Mouse (Mus musculus): ENCODE data around the gene Il13ra1.

Gene Il13ra1

GRCm38 (mm10) chrX:36111622-36112421, at the start of gene Il13ra1:
Gene Il13ra1, plus strand, starts transcription at chrX:36112110.
- peak in 1 of 2 experiments; percentile 3 for DNase-seq (ENCODE audit: low spot score in 2 of 2)

DNA sequence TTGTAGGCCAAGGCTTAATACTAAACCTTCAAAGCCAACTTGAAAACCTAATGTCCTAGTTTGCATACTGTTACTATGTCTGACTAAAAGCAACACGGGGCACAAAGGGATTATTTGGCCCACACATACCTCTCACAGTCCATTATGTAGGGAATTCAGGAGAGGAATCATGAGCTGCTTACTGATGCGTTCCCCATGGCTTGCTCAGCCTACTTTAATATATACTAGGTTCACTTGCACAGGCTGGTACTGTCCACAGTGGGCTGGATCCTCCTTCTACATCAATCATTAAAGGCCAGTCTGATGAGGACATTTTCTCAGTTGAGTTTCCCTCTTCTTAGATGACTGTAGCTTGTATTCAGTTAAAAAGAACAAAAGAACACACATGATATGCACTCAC, 37.9 kb upstream of the Il13ra1 start:
- DNase-seq (ENCODE audit: low spot score in 2 of 2): no peak

GRCm38 (mm10) chrX:36077164-36077563, 34.7 kb upstream of the Il13ra1 start:
- DNase-seq (ENCODE audit: low spot score in 2 of 2): no peak

DNA sequence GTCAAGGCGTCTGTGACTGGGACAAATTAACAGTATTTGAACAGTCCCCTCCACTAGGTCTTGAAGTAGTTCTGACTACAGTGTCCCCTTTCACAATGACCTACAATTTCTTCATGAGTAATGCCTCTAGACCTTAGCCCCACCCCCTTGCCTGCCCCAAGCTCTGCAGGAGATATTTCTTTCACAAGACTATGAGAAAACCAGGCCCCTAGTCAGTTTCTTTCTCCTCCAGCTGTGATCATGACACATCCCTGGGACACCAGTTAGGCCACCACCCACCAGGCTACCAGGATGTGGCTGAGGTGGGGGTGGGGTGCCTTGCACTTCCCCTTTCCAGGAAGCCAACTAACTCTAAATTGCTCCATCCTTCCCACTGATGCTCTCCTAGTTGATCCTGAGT, 29.0 kb upstream of the Il13ra1 start:
- no peak for DNase-seq (ENCODE audit: low spot score in 2 of 2)

GRCm38 (mm10) chrX:36088464-36089256, 23.2 kb upstream of the Il13ra1 start:
- no peak for DNase-seq (ENCODE audit: low spot score in 2 of 2)

GRCm38 (mm10) chrX:36100883-36101282, 11.0 kb upstream of the Il13ra1 start:
- no peak for DNase-seq (ENCODE audit: low spot score in 2 of 2)

DNA sequence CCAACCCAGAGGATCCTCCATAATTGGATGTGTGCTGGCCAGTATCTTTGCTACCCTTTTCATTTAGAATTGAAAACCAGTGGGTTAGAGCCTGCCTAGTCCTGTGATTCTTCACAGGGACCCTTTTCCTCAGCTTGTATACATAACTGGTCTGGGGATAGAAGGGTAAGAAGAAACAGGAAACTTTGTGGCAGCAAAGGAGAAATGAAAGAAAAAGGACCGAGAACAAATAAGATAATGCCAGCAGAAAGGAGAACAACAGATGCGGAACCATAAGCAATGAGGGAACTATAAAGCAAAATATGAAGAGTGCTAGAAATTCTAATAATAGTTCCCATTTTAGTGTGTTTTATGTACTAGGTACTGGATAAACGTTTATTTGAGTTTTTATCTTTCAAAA, 10.6 kb upstream of the Il13ra1 start:
- no peak for DNase-seq (ENCODE audit: low spot score in 2 of 2)

DNA sequence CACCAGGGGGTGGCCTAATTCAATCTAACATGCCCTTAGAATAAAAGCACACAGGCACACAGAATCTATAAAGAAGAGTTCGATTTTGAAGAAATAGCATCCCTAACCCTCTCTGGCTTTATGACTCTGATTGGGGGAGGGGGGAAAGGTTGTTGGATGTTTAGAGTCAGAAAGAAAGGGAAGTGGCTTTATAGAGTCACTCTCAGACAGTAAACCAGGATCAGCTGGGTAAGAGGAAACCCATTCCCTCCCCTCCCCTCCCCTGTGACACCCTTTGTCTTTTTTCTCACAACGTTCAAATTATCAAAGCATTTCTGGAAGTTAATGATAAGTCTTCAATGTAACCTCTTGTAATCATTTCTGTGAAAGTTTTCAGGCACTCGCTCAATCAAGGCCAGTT, 3.3 kb upstream of the Il13ra1 start:
- DNase-seq (ENCODE audit: low spot score in 2 of 2): no peak

GRCm38 (mm10) chrX:36112422-36112750, 476 bp downstream of the Il13ra1 start:
- no peak for DNase-seq (ENCODE audit: low spot score in 2 of 2)

DNA sequence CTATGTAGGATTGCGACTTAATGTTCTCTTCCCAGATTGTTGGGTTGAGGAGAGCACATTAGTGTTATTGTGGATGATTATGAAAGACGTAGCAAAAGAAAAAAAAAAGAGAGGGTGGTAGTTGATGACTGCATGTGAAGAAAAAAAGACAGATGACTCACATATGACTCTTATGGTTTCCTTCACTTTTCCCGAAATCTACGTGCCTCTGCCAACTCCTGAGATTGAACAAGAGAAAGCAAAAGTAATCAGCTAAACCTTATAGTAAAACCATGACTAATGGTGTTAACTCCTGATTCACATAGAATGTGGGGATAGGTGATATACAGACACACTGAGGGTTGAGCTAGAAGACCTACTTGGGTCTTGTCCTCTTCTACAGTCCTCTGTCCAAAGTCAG, 3.3 kb downstream of the Il13ra1 start:
- DNase-seq (ENCODE audit: low spot score in 2 of 2): no peak

GRCm38 (mm10) chrX:36129037-36129770, 17.3 kb downstream of the Il13ra1 start:
- DNase-seq (ENCODE audit: low spot score in 2 of 2): no peak

- DNase-seq (ENCODE audit: low spot score in 2 of 2): no peak
Measured at GRCm38 (mm10) chrX:36129771-36130108, 17.8 kb downstream of the Il13ra1 start.

- no peak for DNase-seq (ENCODE audit: low spot score in 2 of 2)
Measured at GRCm38 (mm10) chrX:36136346-36136745, 24.4 kb downstream of the Il13ra1 start.

DNA sequence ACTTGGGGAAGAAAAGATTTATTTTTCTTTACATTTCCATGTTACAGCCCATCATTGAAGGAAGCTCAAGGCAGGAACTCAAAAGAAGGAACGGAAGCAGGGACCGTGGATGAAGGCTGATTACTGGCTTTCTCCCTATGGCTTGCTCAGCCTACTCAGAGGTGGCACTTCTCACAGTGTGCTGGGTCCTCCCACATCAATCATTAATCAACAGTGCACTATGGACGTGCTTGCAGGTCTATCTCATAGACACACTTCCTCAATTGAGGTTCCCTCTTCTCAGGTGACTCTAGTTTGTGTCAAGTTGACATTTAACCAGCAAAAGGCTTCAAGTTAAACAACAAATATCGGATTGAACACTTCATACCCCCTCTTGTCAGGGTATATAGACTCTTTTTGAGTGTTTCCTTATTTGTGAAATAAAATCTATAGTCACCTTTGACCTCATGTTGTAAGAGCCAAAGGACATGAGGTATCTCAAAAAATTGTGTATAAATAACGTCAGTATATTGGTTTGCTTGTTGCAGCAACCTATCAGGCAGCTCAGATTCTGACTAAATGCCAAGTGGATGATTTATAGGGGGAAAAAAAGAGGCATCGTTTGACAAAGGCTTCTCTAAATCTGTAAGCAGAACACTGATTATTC, 30.2 kb downstream of the Il13ra1 start:
- DNase-seq (ENCODE audit: low spot score in 2 of 2): no peak

DNA sequence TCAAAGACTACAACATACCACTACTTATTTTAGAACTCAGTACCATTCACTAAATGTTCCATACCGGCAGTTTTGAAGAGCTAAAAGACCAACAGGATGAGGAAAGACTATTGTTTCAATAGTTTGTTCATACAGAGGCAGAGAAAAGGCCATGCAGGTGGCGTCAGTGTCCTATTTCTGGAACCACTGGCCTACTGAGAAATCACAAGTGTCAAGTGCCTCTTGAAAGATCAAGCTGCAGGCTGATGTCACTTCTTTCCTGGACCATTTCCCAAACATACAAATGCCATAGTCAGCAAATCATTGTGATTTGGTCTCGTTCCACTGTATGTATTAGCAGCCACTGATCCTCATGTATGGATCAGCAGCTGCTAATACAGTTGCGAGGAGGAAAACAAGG, 34.8 kb downstream of the Il13ra1 start:
- DNase-seq (ENCODE audit: low spot score in 2 of 2): no peak

DNA sequence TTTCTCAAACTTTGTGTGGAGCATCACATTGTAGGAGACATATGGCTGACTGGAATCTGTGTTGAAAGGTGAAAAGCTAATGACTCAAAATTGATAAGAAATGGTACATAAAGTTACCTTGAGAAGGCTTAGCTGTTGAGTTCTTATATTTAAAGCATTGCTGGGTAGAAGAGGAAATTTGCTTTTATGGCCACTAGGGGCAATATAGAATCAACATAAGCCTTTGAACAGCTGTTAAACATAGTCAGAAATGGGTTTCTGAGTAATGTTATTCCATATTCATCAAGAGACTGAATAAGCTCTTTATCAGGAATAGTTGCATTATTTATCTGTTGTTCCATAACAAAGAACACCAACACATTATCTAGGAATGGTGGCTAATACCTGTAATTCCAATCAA, 38.2 kb downstream of the Il13ra1 start:
- DNase-seq (ENCODE audit: low spot score in 2 of 2): no peak

DNA sequence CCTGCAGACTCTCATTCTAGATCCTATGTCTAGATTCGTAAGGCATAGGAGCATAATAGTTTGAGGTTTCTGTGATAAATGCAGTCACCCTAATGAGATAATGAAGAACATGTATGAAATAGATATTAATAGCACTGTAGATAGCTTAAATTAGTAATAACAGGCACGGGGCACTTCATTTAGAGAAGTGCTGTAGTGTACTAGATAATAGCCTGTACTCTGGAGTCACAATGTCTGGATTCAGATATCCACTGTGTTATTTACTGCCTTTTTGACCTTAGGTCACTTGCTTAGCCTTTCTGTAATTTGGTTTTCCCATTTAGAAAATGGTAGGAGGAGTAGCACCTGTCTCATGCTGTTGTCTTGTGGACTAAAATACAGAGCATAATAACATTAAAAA, 44.8 kb downstream of the Il13ra1 start:
- DNase-seq (ENCODE audit: low spot score in 2 of 2): no peak

GRCm38 (mm10) chrX:36161567-36161966, 49.7 kb downstream of the Il13ra1 start:
- no peak for DNase-seq (ENCODE audit: low spot score in 2 of 2)

DNA sequence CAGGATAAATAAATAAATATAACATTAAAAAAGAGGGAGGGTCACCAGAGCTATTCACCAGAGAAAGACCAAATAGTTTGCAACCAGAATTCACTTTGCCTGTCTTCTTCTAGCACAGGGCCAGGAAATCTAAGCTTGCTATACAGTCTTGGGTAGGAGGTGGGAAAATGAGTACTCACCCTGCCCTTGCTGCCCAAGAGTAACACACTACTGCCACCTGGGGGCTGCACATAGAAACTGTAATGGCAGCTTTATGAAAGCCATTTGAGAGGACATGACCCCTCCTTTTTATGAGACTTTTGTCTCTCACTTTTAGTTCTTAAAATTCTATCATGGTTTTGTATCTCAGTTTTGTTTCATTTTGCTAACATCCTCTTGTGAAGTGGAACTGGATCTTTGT, 71.7 kb downstream of the Il13ra1 start:
- peak in 1 of 2 experiments; percentile 48 for DNase-seq (ENCODE audit: low spot score in 2 of 2)

- DNase-seq (ENCODE audit: low spot score in 2 of 2): no peak
Measured at GRCm38 (mm10) chrX:36186036-36186435, 74.1 kb downstream of the Il13ra1 start.

- no peak for DNase-seq (ENCODE audit: low spot score in 2 of 2)
Measured at GRCm38 (mm10) chrX:36186443-36186842, 74.5 kb downstream of the Il13ra1 start.

DNA sequence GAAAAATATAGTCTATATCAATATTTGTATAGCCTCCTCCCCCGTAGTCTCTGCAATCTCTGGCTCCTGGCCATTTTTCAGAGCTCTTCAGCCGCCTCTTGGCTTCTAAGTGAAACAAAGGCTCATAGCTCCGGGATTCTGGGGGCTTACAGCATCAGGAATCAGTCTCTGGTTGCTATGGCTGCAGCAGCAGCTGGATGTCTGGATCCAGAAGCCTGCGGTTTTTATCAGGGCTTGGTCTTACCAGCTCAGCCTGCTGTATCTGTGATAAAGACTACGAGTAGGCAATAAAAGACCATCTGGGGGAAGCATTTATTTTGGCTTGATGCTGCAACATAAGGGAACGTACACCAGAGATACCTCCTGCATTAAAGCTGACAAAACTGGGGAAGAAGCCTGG, 82.0 kb downstream of the Il13ra1 start:
- no peak for DNase-seq (ENCODE audit: low spot score in 2 of 2)

Data from thymus, postnatal 10 days (tissue).